Mouse (Mus musculus) heart, adult 2 months (tissue): Measurements from ENCODE around the gene Rrnad1. TPM values are rescaled to one million over a fixed set of nuclear protein-coding genes. Genes with fewer than 3 reads are reported as not detected.

Source experiments
- DNase-seq, 2 experiments: peaks; one replicate each; pipeline ENCODE4 v3.0.0; 2021
- H3K27ac ChIP-seq: fragments of 200-600 bp; 2 replicates; pipeline ENCODE4 v1.8.1; 2022
- H3K27me3 ChIP-seq: fragments of 200-500 bp; 2 replicates; pipeline ENCODE4 v1.6.1; 2012; ENCODE audit warnings: mild to moderate bottlenecking, low read length, inconsistent platforms, mixed read lengths; ENCODE audit not compliant: control insufficient read depth, insufficient read depth
- H3K36me3 ChIP-seq: fragments of 200-500 bp; 2 replicates; pipeline ENCODE4 v1.6.1; 2012; ENCODE audit warnings: low read length, inconsistent platforms; ENCODE audit not compliant: control insufficient read depth, insufficient read depth
- H3K4me1 ChIP-seq: fragments of 200-500 bp; 2 replicates; pipeline ENCODE4 v1.6.1; 2011; ENCODE audit warnings: low read length; ENCODE audit not compliant: control insufficient read depth, insufficient read depth
- H3K4me3 ChIP-seq: fragments of 200-600 bp; 2 replicates; pipeline ENCODE4 v1.8.1; 2022
- H3K79me2 ChIP-seq: fragments of 200-500 bp; replicated peaks from 2 replicates; pipeline ENCODE4 v1.6.1; 2012; ENCODE audit warnings: mild to moderate bottlenecking, inconsistent platforms, low read length, moderate library complexity, mixed read lengths; ENCODE audit not compliant: control insufficient read depth, insufficient read depth
- H3K9ac ChIP-seq: fragments of 200-500 bp; 2 replicates; pipeline ENCODE4 v1.6.1; 2012; ENCODE audit warnings: low read depth, mild to moderate bottlenecking, control low read depth, inconsistent platforms, low read length, mixed read lengths
- CTCF ChIP-seq: fragments of 200-600 bp; IDR thresholded peaks from 2 replicates; pipeline ENCODE4 v1.8.1; 2022; ENCODE audit warnings: antibody characterized with exemption, mild to moderate bottlenecking, moderate library complexity
- EP300 ChIP-seq: fragments of 200-500 bp; IDR thresholded peaks from 2 replicates; pipeline ENCODE4 v1.6.1; 2011; ENCODE audit warnings: low read depth, low read length, control low read depth; ENCODE audit not compliant: insufficient read depth
- POLR2A ChIP-seq: fragments of 200-500 bp; IDR thresholded peaks from 2 replicates; pipeline ENCODE4 v1.6.1; 2011; ENCODE audit warnings: mild to moderate bottlenecking, low read depth, low read length, control low read depth; ENCODE audit not compliant: insufficient read depth
- WGBS: fragments of 180-500 bp; shearing (Covaris S2); methylation state at CpG from one replicate; pipeline ENCODE4 v1.1.7; 2018; 5-methylcytosine and 5-hydroxymethylcytosine counted together
- intact Hi-C: fragments of 180-260 bp; cut with DNase I; formaldehyde crosslinking; loops from one replicate; pipeline ENCODE4 v1.15.1; 2025
- polyA plus RNA-seq: library from polyadenylated mRNA; depleted of rRNA; stranded (reverse); fragments of >200 nt; gene quantifications from 2 replicates; pipeline ENCODE4 v1.2.3, GENCODE M21; 2012
- total RNA-seq, 2 experiments: library from RNA; stranded (reverse); gene quantifications; 2 replicates each; pipeline ENCODE4 v1.2.3; 2021

Rrnad1 gene
- total and polyA plus RNA-seq, 3 experiments: 4.7 to 18.7 (median 5.5) TPM

GRCm38 (mm10) chr3:87927452-87927851 is 3.1 kb downstream of the Rrnad1 start:
- H3K36me3 ChIP-seq: peaks cover 3% of the 10 kb centered on the region; the same call in 1 of the 2 replicates
- no peak overlapping the region for H3K27ac ChIP-seq
- 95% methylated on average over 5 of the region's 5 CpGs for WGBS
- intact Hi-C loops: no loop called here
- TF ChIP-seq CTCF (no peak), POLR2A (no peak), EP300 (no peak)
- DNase-seq: no peak
- H3K79me2 ChIP-seq: peaks cover 1% of the 10 kb centered on the region; the same call in 1 of the 2 replicates
- peaks cover 2% of the 10 kb centered on the region; the same call in 1 of the 2 replicates for H3K4me1 ChIP-seq
- no peaks in the 10 kb centered on the region for H3K27me3 ChIP-seq
- H3K9ac ChIP-seq: no peak overlapping the region
- H3K4me3 ChIP-seq: no peak overlapping the region

- Histone ChIP-seq H3K9ac (no peak overlapping the region), H3K4me3 (no peak overlapping the region), H3K27ac (no peak overlapping the region), H3K79me2 (peaks cover 1% of the 10 kb centered on the region; the same call in 1 of the 2 replicates), H3K4me1 (no peaks in the 10 kb centered on the region), H3K36me3 (0 out of 2 replicates have a peak, but pooled peaks cover 2% of the 10 kb centered on the region), H3K27me3 (no peaks in the 10 kb centered on the region)
- no peak for DNase-seq
- TF ChIP-seq POLR2A: no peak
- TF ChIP-seq CTCF: no peak
- no peak for TF ChIP-seq EP300
- intact Hi-C loops: no loop called here
- 77% methylated on average over 7 of the region's 7 CpGs for WGBS
These were observed 5.5 kb downstream of the Rrnad1 start for GRCm38 (mm10) chr3:87924996-87925395.

GRCm38 (mm10) chr3:87920270-87920943 is 10.1 kb downstream of the Rrnad1 start:
- Histone ChIP-seq H3K9ac (no peak overlapping the region), H3K27me3 (no peaks in the 10 kb centered on the region), H3K36me3 (0 out of 2 replicates have a peak, but pooled peaks cover 2% of the 10 kb centered on the region), H3K4me1 (no peaks in the 10 kb centered on the region), H3K79me2 (no peaks in the 10 kb centered on the region), H3K4me3 (peak overlapping the region; percentile 82), H3K27ac (peak overlapping the region; percentile 85; the same call in 1 of the 2 replicates)
- no peak for DNase-seq
- intact Hi-C loops: no loop called here
- TF ChIP-seq CTCF (0 out of 2 replicates have a peak, but pooled peaks have one; percentile 18), POLR2A (no peak)
- WGBS: 55% methylated on average over 9 of the region's 9 CpGs

- Histone ChIP-seq H3K79me2 (no peaks in the 10 kb centered on the region), H3K4me1 (no peaks in the 10 kb centered on the region), H3K9ac (peak within 1 kb of the TSS; percentile 60), H3K36me3 (0 out of 2 replicates have a peak, but pooled peaks cover 2% of the 10 kb centered on the region), H3K27me3 (no peaks in the 10 kb centered on the region), H3K27ac (peak within 1 kb of the TSS; percentile 85), H3K4me3 (peak within 1 kb of the TSS; percentile 82)
- DNase-seq: peak; percentile 70 to 86
- TF ChIP-seq CTCF (no peak; the same call in 1 of the 2 replicates), POLR2A (peak; percentile 89), EP300 (peak; percentile 70; the same call in 1 of the 2 replicates)
- under 1% methylated on average over 30 of the region's 30 CpGs for WGBS
- intact Hi-C loops: loop anchor here (2.0 kb wide), 1 partner anchor 33 kb away; no protein-coding TSS in a partner anchor
These were observed 11.0 kb downstream of the Rrnad1 start, which contains the start of gene Mrpl24 for GRCm38 (mm10) chr3:87919336-87920108. Gene Mrpl24 (plus strand): TSS chr3:87919506.

- Histone ChIP-seq H3K9ac (no peak overlapping the region), H3K36me3 (0 out of 2 replicates have a peak, but pooled peaks cover 2% of the 10 kb centered on the region), H3K27ac (no peak overlapping the region), H3K4me1 (no peaks in the 10 kb centered on the region), H3K79me2 (no peaks in the 10 kb centered on the region), H3K4me3 (no peak overlapping the region), H3K27me3 (no peaks in the 10 kb centered on the region)
- WGBS: 95% methylated on average over 1 of the region's 1 CpGs
- TF ChIP-seq CTCF (no peak), POLR2A (no peak), EP300 (no peak)
- intact Hi-C loops: loop anchor here (2.0 kb wide), 1 partner anchor 32 kb away; no protein-coding TSS in a partner anchor
- DNase-seq: no peak
These were observed 12.0 kb downstream of the Rrnad1 start for GRCm38 (mm10) chr3:87918551-87918950.
